Mouse (Mus musculus): ENCODE data around the gene Nudt21. TPM values are rescaled to one million over a fixed set of nuclear protein-coding genes. Genes with fewer than 3 reads are reported as not detected.

Nudt21 gene
- total RNA-seq, 2 experiments from 2014 or later, result 10.5 to 11.9 TPM

DNA sequence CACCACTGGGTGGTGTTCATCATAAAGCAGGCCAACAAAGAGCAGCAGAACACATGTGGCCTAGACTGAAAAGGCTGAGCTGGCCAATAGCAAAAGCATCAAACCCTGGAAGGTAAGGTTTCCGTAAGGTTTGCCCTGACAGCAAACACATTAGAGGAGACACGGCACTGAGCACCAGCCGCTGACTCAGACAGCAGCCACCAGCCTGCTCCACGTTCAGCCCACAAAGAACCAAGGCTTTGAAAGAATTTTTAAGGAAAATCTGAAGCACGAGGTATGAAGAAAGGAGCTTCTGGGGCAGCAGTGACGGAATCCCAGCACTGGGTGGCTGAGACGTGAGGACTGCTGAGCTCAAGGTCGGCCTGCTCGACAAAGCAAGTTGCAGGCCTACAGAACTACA, 32.7 kb downstream of the Nudt21 start:
- DNase-seq, result no peak

DNA sequence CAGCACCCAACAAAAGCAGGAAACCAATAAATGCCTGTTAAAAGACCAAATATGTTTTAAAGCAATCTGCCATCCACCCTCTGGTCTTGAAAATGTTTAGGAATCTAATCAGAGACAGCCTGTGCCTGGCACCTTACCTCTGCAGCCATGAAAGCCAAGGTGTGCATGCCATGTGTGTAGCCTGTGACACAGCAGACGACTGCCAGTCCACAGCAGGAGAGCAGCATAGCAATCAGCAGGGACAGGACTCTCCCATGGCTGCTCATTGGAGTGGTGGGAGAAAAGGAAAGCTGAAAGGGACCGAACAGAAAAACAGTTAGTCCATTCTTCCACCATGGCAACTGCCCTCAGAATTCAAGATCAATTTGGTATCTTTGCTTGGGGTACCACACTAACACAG, 37.9 kb downstream of the Nudt21 start:
- DNase-seq, result no peak

DNA sequence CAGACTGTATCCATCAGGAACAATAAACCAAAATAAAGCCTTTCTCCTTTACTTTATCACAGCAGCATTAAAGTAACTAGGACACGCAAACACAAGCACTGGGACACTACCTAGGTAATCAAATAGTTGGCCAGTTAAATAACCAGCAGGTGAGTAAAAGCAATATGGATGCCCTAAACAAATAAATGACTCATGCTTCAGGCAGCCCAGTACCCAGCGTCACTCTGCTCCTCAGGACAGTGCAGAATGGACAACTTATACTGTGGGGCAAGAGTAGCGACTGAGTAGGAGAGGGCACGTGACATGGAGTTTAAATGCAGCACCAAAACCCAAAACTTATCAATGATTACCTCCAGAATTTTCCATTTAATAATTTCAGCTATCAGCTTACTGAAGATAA, 47.1 kb downstream of the Nudt21 start:
- DNase-seq, result no peak

DNA sequence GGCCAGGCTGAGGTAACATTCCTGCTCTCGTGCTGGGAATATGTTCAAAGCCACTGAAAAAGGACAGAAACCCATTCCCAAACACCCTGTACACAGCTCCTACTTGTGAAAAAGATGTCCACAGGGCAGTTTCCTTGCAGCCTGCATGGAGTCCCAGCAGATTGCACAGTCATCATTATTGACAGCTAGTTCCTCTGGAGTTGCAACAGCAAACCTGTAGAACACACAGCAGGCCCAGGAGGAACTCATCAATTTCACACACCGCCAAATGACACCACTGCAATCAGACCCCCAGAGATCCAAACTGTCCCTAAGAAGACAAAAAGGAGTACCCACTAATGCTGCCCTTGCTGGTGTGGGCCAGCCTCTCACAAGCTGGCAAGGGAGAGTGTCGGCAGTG, 52.1 kb downstream of the Nudt21 start:
- no peak for DNase-seq

DNA sequence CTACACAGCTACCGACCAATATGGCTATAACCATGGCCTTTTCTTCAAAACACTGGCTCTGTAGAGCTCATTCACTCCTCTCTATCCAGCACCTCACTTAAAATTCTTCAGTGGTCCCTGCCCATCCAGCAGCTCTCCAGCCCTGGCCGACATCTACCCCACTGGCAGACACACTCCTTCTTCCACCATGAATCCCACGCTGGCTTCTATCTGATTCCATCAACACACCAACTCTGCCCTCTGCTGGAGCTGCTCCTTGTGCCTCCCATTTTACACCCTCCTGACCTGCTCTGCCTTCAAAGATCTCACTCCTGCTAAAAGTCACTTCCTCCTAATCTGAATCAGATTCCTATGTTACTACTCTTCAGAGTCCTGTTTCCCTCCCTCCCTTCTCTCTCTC, 53.0 kb downstream of the Nudt21 start:
- DNase-seq, result no peak

DNA sequence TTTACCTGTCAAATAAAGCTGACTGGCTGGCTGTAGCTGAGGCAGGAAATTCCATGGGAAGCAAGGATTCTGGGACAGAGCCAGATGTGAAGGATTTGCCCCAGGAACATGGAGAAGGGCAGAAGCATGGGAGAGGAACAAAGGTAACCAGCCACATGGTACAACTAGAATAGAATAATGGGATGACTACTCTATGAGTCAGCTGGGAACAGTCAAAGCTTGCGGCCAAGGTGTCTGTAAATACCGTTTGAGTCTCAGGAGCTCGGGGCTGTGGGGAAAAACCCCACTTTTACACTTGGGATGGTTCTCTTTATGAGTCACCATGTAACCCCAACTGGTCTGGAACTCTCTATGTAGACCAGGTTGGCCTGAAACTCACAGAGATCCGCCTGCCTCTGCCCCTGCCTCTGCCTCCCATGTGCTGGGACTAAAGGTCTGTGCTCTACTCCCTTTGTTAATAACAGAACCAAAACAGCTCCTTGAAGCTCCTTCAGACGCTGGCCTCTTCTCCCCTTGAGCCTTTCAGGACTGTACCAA, 55.1 kb downstream of the Nudt21 start:
- no peak for DNase-seq

DNA sequence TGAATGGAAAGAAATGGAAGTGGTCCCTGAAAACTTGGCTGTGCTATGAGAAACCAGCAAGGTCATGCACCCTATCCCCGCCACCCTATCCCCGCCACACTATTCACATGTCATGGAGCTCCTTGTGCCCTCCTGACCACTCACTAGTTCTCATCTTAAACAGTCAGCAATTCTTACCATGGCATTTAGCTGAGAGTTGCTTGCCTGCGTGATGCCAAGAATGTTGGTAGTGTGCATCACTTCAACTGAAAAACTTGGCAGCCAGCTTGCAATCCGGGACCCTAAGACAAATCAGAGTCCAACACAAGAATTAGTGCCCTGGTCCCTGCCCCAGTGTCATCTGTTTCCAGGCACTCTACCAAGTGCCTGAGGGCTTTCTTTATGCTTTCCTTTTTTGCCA, 56.7 kb downstream of the Nudt21 start:
- DNase-seq, result no peak

DNA sequence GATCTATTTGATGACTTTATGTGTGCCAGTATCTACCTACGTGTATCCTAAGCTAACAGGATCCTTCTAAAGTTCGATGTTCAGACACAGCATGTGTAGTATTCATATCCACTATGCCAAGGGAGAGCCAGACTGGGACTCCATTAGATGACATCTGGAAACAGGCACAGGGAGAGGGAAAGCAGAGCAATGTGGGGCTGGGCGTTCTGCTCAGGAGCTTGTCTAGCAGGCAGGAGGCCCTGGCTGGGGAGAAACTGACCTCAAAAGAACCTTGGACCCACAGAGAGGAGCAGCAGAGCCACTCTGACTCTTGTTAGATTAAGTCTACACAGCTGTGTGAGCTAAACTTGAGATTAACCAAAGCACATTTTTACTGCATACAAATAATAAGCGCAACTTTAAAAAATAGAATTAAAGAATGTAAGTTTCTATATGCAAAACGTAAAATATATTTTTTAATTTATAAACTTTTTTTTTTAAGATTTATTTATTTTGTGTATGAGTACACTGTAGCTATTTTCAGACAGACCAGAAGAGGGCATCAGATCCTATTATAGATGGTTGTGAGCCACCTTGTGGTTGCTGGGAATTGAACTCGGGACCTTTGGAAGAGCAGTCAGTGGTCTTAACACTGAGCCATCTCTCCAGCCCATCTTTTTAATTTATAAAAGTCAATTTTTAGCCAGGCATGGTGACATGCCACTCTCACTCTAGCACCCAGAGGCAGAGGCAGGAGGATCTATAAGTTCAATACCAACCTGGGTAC, 60.2 kb downstream of the Nudt21 start:
- no peak for DNase-seq

DNA sequence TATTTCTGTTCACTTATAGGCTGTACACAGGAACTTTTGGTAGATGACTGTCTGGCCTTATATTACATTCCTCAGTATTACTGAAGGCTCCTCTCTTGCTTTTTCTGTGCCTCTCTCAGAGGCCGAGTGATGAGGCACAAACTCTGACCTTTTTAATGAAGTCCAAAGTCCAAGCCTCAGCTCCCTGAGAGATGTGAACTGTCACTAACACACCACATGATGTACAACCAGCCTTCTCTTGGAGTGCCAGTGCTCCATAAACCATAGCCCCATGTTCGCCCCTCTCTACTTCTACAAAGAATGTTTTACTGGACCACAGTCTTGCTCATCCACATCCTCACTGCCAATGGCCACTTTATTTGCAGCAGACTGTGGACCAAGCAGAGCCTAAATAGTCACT, 61.5 kb downstream of the Nudt21 start:
- DNase-seq, result no peak

DNA sequence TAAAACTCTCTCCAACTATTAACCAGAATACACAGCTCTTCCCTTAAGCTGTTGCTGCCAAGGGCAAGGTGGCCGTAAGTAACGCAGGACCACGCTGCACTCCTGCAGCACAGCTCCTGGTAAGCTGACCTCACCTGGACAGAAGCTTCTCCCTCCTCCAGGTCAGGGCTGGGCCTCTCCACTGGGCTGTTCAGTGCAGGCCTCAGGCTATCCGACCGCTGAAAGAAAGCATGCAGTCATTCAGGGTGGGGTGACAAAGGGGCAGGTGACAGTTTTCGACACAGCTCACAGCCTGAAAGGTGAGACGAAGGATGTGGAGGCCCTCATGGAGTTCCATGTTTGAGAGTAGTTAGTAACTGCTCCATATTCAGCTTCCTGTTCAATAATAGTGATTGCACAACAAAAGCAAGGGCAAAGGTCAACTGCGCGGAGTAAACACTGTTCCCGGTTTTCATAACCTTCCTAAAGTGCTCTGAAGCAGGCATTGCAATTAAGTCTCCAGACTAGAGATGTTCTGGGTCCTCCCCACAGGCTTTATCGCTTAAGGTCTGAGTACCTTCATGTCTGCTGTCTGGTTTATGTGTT, 62.1 kb downstream of the Nudt21 start:
- no peak for DNase-seq

DNA sequence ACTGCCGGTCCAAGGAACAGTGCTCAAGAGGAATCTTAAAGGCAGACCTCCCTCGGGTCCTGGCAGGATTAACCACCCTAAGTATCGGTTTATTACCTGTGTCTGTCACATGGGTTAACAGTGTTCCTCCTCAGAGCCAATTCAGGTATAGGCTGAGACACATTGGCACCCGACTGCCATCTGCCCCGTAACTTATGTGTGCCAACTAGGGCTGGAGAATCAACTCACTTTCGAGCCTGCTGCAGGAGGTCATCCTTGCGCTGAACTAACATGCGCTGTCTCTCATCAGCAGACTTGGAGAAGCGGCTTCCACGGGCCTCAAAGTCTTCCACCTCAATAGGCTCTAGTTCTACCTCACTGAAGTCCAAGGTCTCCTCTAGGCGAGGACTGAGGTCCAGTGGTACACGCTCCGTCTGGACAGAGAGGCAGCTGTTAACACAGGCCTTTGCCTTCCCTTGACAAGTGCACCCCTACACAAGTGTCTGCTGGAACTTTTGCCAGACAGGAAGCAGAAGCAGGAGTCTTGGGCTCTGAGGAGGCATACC, 62.9 kb downstream of the Nudt21 start:
- no peak for DNase-seq

DNA sequence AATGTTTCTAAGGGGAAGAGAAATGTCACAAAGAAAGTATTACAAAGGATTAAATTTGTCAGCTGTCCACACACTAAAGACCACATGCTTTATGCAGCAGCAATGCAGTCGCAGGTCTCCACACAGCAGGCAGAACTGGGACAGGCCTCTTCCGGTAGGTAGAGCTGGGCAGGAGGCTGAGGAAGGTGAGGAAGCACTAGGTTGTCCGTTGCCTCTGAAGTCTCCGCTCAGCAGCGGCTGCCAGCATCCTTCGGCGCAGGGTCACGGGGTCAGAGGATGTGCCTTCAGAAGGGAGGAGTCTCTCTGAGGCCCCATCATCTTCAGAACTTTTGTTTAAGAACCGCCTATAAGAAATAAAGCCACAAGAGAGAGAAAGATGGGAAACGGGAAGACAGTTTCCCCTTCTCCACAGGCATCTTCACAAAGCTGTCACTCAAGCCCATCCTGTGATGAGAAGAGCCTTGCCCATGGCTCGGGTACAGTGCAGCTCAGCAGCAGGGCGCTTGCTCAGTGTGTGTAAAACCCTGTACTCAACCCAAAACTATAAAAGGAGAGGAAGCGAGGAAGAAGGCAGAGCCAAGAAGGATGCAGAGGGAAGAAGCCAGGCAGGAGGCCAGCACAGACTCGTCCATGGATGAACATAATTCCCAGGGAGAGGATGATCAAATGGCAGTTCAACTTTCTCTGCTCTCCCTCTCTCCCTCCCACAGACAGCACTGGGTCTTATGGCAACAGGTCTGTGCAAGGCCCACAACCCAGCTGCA, 63.7 kb downstream of the Nudt21 start:
- DNase-seq, result no peak

DNA sequence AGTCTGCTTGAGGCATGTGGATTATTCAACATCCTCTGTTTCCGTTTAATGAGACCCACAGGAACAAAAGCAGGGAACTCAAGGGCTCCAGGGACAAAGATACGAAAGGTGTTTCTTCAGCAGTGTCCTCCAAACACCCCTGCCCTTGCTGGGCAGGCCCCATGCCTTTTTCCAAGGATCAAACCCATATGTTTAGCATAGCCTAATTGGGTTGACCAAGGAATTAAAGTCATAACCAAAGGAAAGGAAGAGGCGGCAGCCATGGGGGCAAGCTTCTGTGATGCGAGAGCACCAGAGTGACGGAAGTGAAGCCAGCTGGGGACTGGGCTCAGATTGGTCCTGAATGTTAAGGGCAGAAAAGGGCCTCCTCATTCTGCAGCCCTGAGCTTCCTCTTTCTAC, 64.6 kb downstream of the Nudt21 start:
- DNase-seq, result no peak

DNA sequence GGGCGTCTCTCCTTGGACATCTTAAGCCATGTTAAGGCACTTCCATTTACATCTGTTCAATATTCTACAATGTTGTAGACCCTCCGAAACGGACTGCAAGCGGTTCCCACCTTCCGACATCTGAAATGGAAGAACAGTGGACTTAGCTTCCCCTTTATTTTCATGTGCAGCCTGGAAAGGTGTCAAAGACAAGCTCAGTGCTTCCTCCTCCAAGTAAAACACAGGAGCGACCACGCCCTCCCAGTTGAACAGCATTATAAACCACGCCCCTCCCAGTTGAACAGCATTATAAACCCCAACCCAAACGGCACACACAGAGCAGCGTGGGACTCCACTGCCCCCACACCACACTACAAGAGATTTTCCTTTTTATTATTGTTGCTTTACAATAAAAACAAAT, 65.4 kb downstream of the Nudt21 start:
- no peak for DNase-seq

DNA sequence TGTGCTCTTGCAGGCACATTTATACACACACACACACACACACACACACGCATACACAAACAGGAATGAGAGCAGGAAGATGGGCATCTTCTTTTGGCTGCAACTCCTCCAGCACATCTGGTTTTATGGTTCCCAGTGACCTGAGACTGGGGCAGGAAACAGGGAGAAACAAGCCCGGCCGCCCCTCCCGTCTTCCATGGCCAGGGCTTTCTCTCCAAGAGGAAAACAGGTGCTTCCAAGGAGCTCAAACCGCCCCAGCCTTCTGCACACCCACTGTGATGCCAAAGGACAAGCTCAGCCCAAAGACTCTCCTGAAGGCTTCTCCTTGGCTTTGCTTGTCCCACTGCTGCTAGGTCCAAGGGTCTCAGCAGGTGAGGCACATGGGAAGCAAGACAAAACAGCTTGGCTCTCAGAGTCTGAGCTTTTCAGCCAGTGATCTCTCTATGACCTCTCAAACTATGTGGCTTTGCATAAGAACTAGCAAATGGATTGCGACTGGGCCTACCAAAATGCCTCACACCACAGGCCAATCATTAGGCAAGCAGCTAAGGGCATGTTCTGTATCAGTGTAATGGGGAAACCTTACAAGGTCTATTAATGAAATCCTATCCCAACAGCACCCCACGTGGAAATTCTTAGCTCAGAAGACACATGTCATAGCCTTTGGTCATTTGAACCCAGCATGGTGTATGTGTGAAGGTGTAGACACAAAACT, 67.0 kb downstream of the Nudt21 start:
- no peak for DNase-seq

DNA sequence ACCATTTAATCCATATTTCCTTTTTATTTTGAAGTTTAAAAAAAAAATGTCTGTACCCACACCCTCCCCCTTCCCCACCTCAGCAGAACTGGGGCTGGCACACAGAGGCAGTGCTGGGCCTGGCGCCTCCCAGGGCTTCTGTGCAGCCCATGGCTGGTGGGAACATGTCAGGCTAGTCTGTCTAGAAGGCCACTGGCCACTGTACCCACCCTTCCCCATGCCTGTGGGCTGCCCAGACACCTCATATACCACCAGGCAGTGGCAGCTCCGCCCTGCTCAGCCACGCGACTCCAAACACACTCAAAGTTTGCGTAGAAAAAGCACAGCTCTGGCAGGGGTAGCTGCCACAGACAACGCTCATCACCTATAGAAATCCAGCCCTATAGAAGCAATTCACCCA, 68.5 kb downstream of the Nudt21 start:
- no peak for DNase-seq

Other genes with a start within 250 kb of the Nudt21 start
- gene Gnao1, start 227.1 kb downstream of the Nudt21 start, total RNA-seq (2021), result 10 to 100 TPM in 1 of 2 experiments, 1 to 10 TPM in 1; 9.7 to 10.7 TPM
- 10 to 100 TPM; 78.0 to 83.5 TPM for gene Amfr, start 24.2 kb downstream of the Nudt21 start, total RNA-seq (2021)
- 10 to 100 TPM; 21.5 to 22.8 TPM for gene Ogfod1, start 167 bp upstream of the Nudt21 start, total RNA-seq (2021)
- gene Bbs2, start 61.9 kb upstream of the Nudt21 start, total RNA-seq (2021), result 1 to 10 TPM; 1.5 to 2.3 TPM
- gene Mt4, start 100.2 kb upstream of the Nudt21 start, total RNA-seq (2021), result not detected
- gene Mt3, start 115.6 kb upstream of the Nudt21 start, total RNA-seq (2021), result 1 to 10 TPM; 5.0 to 5.1 TPM
- gene Mt2, start 135.6 kb upstream of the Nudt21 start, total RNA-seq (2021), result 100 to 1,000 TPM in 1 of 2 experiments, 10 to 100 TPM in 1; 61.6 to 106 TPM
- gene Mt1, start 142.1 kb upstream of the Nudt21 start, total RNA-seq (2021), result 10 to 100 TPM; 63.7 to 91.7 TPM
- gene Nup93, start 177.5 kb upstream of the Nudt21 start, total RNA-seq (2021), result 10 to 100 TPM in 1 of 2 experiments, 1 to 10 TPM in 1; 9.8 to 10.1 TPM